Mouse (Mus musculus): ENCODE data around the gene Mcub. TPM values are rescaled to one million over a fixed set of nuclear protein-coding genes. Genes with fewer than 3 reads are reported as not detected.
A peak's percentile ranks its signal among the peaks of the same experiment; 100 is the strongest.

Gene Mcub
- polyA plus RNA-seq, 1 experiment from 2014 or later, result 5.1 TPM

DNA sequence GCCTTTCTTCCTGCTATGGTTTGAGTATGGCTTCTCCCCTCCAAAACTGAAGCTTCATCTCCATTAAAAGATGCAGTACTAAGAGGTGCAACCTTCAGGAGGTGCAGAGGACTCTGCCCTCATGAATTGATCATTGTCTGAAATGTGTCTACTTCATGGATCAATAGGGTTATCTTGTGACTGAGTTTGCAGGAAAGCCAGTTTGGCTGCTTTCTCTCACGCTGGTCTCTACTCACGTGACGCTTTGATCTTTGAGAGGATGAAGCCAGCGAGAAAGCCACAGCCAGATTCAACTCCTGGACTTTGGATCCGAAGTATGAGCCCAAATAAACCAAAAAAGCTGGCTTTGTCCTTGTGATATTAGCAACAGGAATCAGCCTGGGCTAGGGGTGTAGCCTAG, 83.6 kb downstream of the Mcub start:
- no peaks in the 10 kb centered on the region for H3K4me1 ChIP-seq
- no peak overlapping the region for H3K4me3 ChIP-seq (replicated peaks)
- peak; percentile 30; the same call in 1 of the 2 replicates for ATAC-seq (ENCODE audit: insufficient read depth, low FRiP score, low read depth)
- no peak overlapping the region for H3K9ac ChIP-seq
- 60% methylated on average over 5 of the region's 5 CpGs for WGBS
- no peaks in the 10 kb centered on the region for H3K27me3 ChIP-seq (replicated peaks)
- no peaks in the 10 kb centered on the region for H3K9me3 ChIP-seq
- H3K36me3 ChIP-seq, result no peaks in the 10 kb centered on the region
- peak overlapping the region; percentile 21; the same call in 1 of the 2 replicates for H3K27ac ChIP-seq
- no peak overlapping the region for H3K4me2 ChIP-seq

GRCm38 (mm10) chr3:129885577-129885976, 84.4 kb downstream of the Mcub start:
- no peak overlapping the region for H3K4me2 ChIP-seq
- no peaks in the 10 kb centered on the region for H3K27me3 ChIP-seq (replicated peaks)
- no peak for ATAC-seq (ENCODE audit: insufficient read depth, low FRiP score, low read depth)
- no peaks in the 10 kb centered on the region for H3K36me3 ChIP-seq
- H3K4me3 ChIP-seq (replicated peaks), result no peak overlapping the region
- no peak overlapping the region for H3K27ac ChIP-seq
- H3K4me1 ChIP-seq, result no peaks in the 10 kb centered on the region
- H3K9me3 ChIP-seq, result no peaks in the 10 kb centered on the region
- H3K9ac ChIP-seq, result no peak overlapping the region
- 70% methylated on average over 9 of the region's 9 CpGs for WGBS

GRCm38 (mm10) chr3:129880925-129881593, 88.9 kb downstream of the Mcub start:
- Histone ChIP-seq H3K27me3 (replicated peaks) (no peaks in the 10 kb centered on the region), H3K4me1 (peaks cover 9% of the 10 kb centered on the region; the same call in 1 of the 2 replicates), H3K27ac (no peak overlapping the region), H3K9me3 (no peaks in the 10 kb centered on the region), H3K4me3 (replicated peaks) (no peak overlapping the region), H3K9ac (no peak overlapping the region), H3K36me3 (no peaks in the 10 kb centered on the region), H3K4me2 (no peak overlapping the region)
- WGBS, result 73% methylated on average over 8 of the region's 8 CpGs
- no peak for ATAC-seq (ENCODE audit: insufficient read depth, low FRiP score, low read depth)

DNA sequence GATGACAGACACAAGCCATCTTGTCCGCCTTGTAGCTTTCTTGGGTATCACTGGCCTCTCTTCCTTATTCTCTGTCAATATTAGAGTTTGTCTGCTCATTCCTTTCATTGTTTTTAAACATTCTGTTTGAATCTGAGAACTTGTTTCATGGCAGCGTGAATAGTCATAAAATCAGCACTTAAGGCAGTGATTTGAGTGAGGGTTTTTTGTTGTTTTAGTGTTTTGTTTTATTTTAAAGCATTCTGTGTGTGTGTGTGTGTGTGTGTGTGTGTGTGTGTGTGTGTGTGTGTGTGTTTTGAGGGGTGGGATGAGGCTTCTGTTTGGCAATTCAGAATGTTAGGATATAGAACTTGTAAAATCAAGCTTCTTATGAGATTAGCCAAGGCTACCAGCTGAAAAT, 90.1 kb downstream of the Mcub start:
- H3K27me3 ChIP-seq (replicated peaks), result no peaks in the 10 kb centered on the region
- H3K27ac ChIP-seq, result no peak overlapping the region
- H3K9me3 ChIP-seq, result no peaks in the 10 kb centered on the region
- H3K4me3 ChIP-seq (replicated peaks), result peak overlapping the region; percentile 58
- ATAC-seq (ENCODE audit: insufficient read depth, low FRiP score, low read depth), result no peak
- peak overlapping the region; percentile 83 for H3K4me2 ChIP-seq
- no peak overlapping the region for H3K9ac ChIP-seq
- peaks cover 9% of the 10 kb centered on the region; the same call in 1 of the 2 replicates for H3K4me1 ChIP-seq
- H3K36me3 ChIP-seq, result no peaks in the 10 kb centered on the region
- WGBS, result 60% methylated on average over 2 of the region's 2 CpGs

DNA sequence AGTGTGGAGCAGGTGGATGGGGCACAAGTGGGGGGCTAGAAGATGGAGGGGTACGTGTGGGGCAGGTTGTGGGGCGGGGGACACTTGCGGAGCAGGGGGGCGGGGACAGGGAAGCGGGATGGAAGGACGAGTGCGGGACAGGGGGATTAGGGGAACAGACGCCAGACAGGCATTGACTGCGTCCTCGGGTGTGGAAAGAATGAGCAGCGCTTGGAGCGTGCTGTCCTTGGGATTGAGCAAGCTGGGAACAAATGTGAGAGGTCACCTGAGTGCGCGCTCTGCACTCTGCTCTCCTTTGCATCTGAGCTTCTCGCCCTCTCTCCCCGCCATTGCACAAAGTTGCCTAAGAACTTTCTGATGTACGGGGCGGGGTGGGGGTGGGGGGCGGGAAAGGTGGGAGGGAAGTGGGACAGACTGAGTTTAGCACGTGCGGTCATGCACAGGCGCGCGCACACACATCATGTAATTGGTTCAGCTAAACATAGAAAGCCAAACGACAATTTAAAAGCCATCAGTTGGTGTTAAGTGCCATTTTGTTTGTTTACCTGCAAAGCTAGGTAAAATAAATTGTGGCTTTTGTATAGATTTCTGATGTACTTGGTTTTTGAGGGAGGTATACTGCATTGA, 90.8 kb downstream of the Mcub start:
- peak overlapping the region; percentile 73 for H3K27ac ChIP-seq
- H3K4me2 ChIP-seq, result peak overlapping the region; percentile 83
- peak overlapping the region; percentile 58 for H3K4me3 ChIP-seq (replicated peaks)
- 1% methylated on average over 25 of the region's 25 CpGs for WGBS
- H3K9me3 ChIP-seq, result no peaks in the 10 kb centered on the region
- peaks cover 9% of the 10 kb centered on the region; the same call in 1 of the 2 replicates for H3K4me1 ChIP-seq
- peak overlapping the region; percentile 38; the same call in 1 of the 2 replicates for H3K9ac ChIP-seq
- H3K27me3 ChIP-seq (replicated peaks), result no peaks in the 10 kb centered on the region
- ATAC-seq (ENCODE audit: insufficient read depth, low FRiP score, low read depth), result peak; percentile 70
- H3K36me3 ChIP-seq, result no peaks in the 10 kb centered on the region

DNA sequence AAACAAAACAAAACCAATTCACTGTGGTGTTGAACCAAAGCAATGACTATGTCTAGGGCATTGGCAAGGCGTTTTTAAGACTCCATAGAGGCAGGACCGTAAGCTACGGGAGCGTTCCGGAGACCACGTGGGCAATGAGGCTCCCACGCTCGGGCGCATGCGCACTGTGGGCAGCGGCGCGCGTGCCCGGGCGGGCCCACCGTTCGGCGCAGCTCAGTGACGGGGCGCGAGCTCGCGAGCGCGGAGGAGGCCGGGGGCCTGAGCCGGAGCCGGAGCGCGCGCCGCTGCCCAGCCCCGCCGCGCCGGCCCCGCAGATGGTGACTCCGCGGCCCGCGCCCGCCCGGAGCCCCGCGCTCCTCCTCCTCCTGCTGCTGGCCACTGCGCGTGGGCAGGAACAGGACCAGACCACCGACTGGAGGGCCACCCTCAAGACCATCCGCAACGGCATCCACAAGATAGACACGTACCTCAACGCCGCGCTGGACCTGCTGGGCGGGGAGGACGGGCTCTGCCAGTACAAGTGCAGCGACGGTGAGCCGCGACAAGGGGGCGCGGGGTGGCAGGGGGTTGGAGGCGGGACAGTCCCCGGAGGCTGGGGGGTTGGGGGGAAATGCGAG, 91.5 kb downstream of the Mcub start, which contains the start of gene Pla2g12a:
Pla2g12a (plus strand) TSS at position 202 of the 617 bp plus-strand sequence.
- H3K36me3 ChIP-seq, result no peaks in the 10 kb centered on the region
- ATAC-seq (ENCODE audit: insufficient read depth, low FRiP score, low read depth), result peak; percentile 87

GRCm38 (mm10) chr3:129877327-129877726, 92.7 kb downstream of the Mcub start:
- Histone ChIP-seq H3K4me2 (no peak overlapping the region), H3K9ac (no peak overlapping the region), H3K9me3 (no peaks in the 10 kb centered on the region), H3K36me3 (no peaks in the 10 kb centered on the region), H3K27ac (no peak overlapping the region), H3K27me3 (replicated peaks) (no peaks in the 10 kb centered on the region), H3K4me3 (replicated peaks) (no peak overlapping the region), H3K4me1 (peaks cover 9% of the 10 kb centered on the region; the same call in 1 of the 2 replicates)
- no peak for ATAC-seq (ENCODE audit: insufficient read depth, low FRiP score, low read depth)
- 84% methylated on average over 10 of the region's 10 CpGs for WGBS

More for the DNA sequence above, 91.5 kb downstream of the Mcub start, which contains the start of gene Pla2g12a:
- H3K9me3 ChIP-seq, result no peaks in the 10 kb centered on the region
- peak within 1 kb of the TSS; percentile 73 for H3K27ac ChIP-seq
- H3K4me2 ChIP-seq, result peak within 1 kb of the TSS; percentile 83
- H3K4me3 ChIP-seq (replicated peaks), result peak within 1 kb of the TSS; percentile 58
- peaks cover 9% of the 10 kb centered on the region; the same call in 1 of the 2 replicates for H3K4me1 ChIP-seq
- H3K9ac ChIP-seq, result peak within 1 kb of the TSS; percentile 38
- under 1% methylated on average over 57 of the region's 66 CpGs for WGBS
- no peaks in the 10 kb centered on the region for H3K27me3 ChIP-seq (replicated peaks)

Other genes starting within 250 kb of the Mcub start
- gene Egf, start 214.9 kb downstream of the Mcub start, polyA plus RNA-seq (2015; fragmentation: Nextera tagmentation; extraction: Ambion mirVana), result 1.8 and 2.4 TPM in 2 replicates
- not detected in 2 replicates for gene Lrit3, start 166.2 kb downstream of the Mcub start, polyA plus RNA-seq (2015; fragmentation: Nextera tagmentation; extraction: Ambion mirVana)
- 0.15 and 0.17 TPM in 2 replicates for gene Rrh, start 147.6 kb downstream of the Mcub start, polyA plus RNA-seq (2015; fragmentation: Nextera tagmentation; extraction: Ambion mirVana)
- gene Gar1, start 138.8 kb downstream of the Mcub start, polyA plus RNA-seq (2015; fragmentation: Nextera tagmentation; extraction: Ambion mirVana), result 84.8 and 91.7 TPM in 2 replicates
- 72.4 and 76.5 TPM in 2 replicates for gene Cfi, start 134.3 kb downstream of the Mcub start, polyA plus RNA-seq (2015; fragmentation: Nextera tagmentation; extraction: Ambion mirVana)
- gene Pla2g12a, start 91.6 kb downstream of the Mcub start, polyA plus RNA-seq (2015; fragmentation: Nextera tagmentation; extraction: Ambion mirVana), result 72.0 and 74.6 TPM in 2 replicates
- 105 and 115 TPM in 2 replicates for gene Casp6, start 68.8 kb downstream of the Mcub start, polyA plus RNA-seq (2015; fragmentation: Nextera tagmentation; extraction: Ambion mirVana)
- 24.9 and 27.9 TPM in 2 replicates for gene Sec24b, start 91.3 kb upstream of the Mcub start, polyA plus RNA-seq (2015; fragmentation: Nextera tagmentation; extraction: Ambion mirVana)
- 3.6 and 4.8 TPM in 2 replicates for gene Col25a1, start 161.3 kb upstream of the Mcub start, polyA plus RNA-seq (2015; fragmentation: Nextera tagmentation; extraction: Ambion mirVana)

All from stomach, embryonic 15.5 days (tissue).